Mouse (Mus musculus) heart, embryonic 11.5 days (tissue): ENCODE results near the gene Tcf20. TPM values are rescaled to one million over a fixed set of nuclear protein-coding genes. Genes with fewer than 3 reads are reported as not detected.
"Not testable (repeated sequence)": the region's sequence is repeated elsewhere in the genome, so short reads cannot be mapped to it uniquely, and the experiment has no call there.

Source experiments
- ATAC-seq: fragments of 200-750 bp; cut with Nextera tagmentation; replicated peaks from 2 replicates; pipeline ENCODE4 v1.8.0; 2017; ENCODE audit warnings: moderate library complexity; ENCODE audit not compliant: insufficient number of reproducible peaks, low FRiP score, low TSS enrichment
- H3K27ac ChIP-seq: fragments of 300-500 bp; sonication (generic); 2 replicates; pipeline ENCODE4 v1.5.1; 2014; ENCODE audit warnings: mild to moderate bottlenecking, low read depth, low read length
- H3K27me3 ChIP-seq: fragments of 300-500 bp; sonication (generic); 2 replicates; pipeline ENCODE4 v1.6.1; 2014; ENCODE audit warnings: mild to moderate bottlenecking, low read length, mixed read lengths; ENCODE audit not compliant: control insufficient read depth, insufficient read depth
- H3K36me3 ChIP-seq: fragments of 300-500 bp; sonication (generic); 2 replicates; pipeline ENCODE4 v1.6.1; 2014; ENCODE audit warnings: mild to moderate bottlenecking, low read length, moderate library complexity, mixed read lengths; ENCODE audit not compliant: control insufficient read depth, insufficient read depth
- H3K4me1 ChIP-seq: fragments of 300-500 bp; sonication (generic); 2 replicates; pipeline ENCODE4 v1.6.1; 2014; ENCODE audit warnings: low read length; ENCODE audit not compliant: control insufficient read depth, insufficient read depth
- H3K4me2 ChIP-seq: fragments of 300-500 bp; sonication (generic); 2 replicates; pipeline ENCODE4 v1.6.1; 2014; ENCODE audit warnings: mild to moderate bottlenecking, moderate library complexity
- H3K4me3 ChIP-seq: fragments of 300-500 bp; sonication (generic); 2 replicates; pipeline ENCODE4 v1.5.1; 2014; ENCODE audit warnings: low read depth, low read length
- H3K9ac ChIP-seq: fragments of 300-500 bp; sonication (generic); 2 replicates; pipeline ENCODE4 v1.6.1; 2014; ENCODE audit warnings: mild to moderate bottlenecking, low read depth, low read length, moderate library complexity
- H3K9me3 ChIP-seq: fragments of 300-500 bp; sonication (generic); replicated peaks from 2 replicates; pipeline ENCODE4 v1.6.1; 2016; ENCODE audit warnings: low read length; ENCODE audit not compliant: control insufficient read depth
- WGBS: fragments of 180-500 bp; shearing (Covaris S2); extraction: QIAGEN DNeasy Blood & Tissue Kit; methylation state at CpG from one replicate; pipeline ENCODE4 v1.1.7; 2014; ENCODE audit not compliant: insufficient replicate concordance; 5-methylcytosine and 5-hydroxymethylcytosine counted together
- polyA plus RNA-seq: library from polyadenylated mRNA; unstranded; fragments of >200 nt; fragmentation: Nextera tagmentation; extraction: Ambion mirVana; gene quantifications from 2 replicates; pipeline ENCODE4 v1.2.1, GENCODE M21; 2014

Gene Tcf20
- polyA plus RNA-seq, 1 experiment from 2014 or later = 6.7 TPM

DNA sequence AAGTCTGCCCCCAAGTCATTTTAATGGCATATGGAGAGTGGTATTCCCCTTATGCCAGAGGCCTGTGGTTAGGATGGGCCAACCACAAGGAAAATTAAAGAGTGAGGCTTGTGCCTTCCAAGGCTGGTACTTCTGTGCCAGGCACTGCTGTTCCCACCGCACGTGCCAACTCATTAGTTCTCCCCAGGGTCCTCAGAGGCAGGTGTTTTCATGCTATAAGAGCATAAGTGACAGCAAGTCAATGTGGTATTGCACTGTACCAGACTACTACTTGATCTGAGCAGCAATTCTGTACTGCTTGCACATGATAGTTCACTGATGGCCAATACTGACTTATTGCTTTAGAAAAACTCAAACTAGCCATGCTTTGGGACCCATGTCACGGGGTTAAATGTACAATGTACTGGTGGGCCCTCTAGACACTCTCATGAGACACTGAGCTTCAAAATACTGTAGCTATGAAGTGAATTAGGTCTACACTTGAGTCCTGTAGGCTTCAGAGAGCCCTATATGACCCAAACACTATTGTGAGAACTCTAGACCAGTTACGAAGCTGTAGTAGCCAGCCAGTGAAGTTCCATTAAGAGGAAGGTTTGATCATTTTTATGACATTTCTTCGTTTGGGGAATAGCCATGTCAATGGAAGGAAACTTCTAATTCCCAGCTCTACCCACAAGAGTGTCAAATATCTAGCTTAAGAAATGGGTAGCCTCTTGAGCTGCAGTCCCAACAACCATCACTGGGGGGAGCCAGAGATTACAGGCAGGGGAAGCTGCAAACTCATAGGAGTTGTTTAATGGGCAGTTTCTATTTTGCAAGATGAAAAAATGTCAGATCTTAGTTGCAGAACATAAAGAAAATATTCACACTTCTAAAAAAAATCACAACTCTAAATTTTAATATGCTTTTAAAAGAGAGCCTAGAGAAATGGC is 182.7 kb downstream of the Tcf20 start:
- H3K9me3 ChIP-seq = no peaks in the 10 kb centered on the region
- no peaks in the 10 kb centered on the region for H3K36me3 ChIP-seq
- H3K27me3 ChIP-seq = no peaks in the 10 kb centered on the region
- H3K4me1 ChIP-seq = no peaks in the 10 kb centered on the region
- no peak overlapping the region for H3K9ac ChIP-seq
- no peak overlapping the region for H3K27ac ChIP-seq
- H3K4me3 ChIP-seq = no peak overlapping the region
- no peak overlapping the region for H3K4me2 ChIP-seq
- ATAC-seq = no peak
- 74% methylated on average over 5 of the region's 5 CpGs for WGBS

DNA sequence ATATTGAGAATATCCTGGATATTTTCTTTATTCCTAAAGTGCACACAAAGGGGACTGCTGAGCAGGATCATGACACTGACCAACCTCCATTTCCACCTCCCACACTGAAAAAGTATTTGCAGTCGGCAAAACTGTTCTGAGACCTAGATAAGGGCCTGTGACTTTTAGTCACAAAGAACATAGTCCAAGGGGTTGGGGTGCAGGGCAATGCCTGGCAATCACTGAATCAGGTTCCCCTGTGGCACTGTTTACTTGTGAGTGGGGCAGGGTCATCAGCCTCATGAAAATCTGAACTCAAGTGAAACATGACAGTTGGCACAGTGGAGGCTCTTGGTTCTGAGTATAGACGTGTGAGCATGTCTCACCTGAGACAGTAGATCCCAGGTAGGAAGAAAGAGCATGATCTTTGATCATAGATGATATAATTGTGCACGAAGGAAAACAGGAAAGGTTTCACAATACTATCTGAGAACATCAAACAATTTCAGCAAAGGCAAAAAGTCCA is 191.7 kb downstream of the Tcf20 start:
- Histone ChIP-seq H3K36me3 (no peaks in the 10 kb centered on the region), H3K27ac (no peak overlapping the region), H3K27me3 (no peaks in the 10 kb centered on the region), H3K4me1 (no peaks in the 10 kb centered on the region), H3K4me3 (no peak overlapping the region), H3K9me3 (no peaks in the 10 kb centered on the region), H3K4me2 (no peak overlapping the region), H3K9ac (no peak overlapping the region)
- WGBS = 64% methylated on average over 3 of the region's 3 CpGs
- ATAC-seq = no peak

DNA sequence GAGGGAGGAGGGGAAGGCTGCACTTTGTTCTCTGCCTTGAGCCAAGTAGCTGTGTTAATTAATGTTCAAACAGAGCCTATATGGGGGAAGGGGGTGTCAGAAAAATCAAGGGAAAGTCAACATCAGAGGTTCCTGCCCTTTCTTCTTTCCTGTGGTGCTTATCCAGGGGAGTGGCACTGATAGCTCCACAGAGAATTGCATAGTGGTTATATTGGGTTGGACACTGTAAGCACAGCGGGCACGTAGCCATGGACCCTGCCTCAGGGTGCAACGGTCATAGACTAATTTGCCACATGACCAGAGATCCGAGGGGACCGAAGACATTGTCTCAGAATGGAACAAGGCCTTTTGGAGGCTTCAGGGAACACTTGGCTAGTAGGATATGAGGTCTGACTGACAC is 193.4 kb downstream of the Tcf20 start, which contains the start of gene Cyp2d26:
Gene Cyp2d26, minus strand, starts transcription at position 18 of the 400 bp plus-strand sequence.
- ATAC-seq = no peak
- 84% methylated on average over 5 of the region's 5 CpGs for WGBS
- H3K36me3 ChIP-seq = no peaks in the 10 kb centered on the region
- H3K4me3 ChIP-seq = no peak within 1 kb of the TSS
- H3K9ac ChIP-seq = no peak within 1 kb of the TSS
- H3K4me1 ChIP-seq = no peaks in the 10 kb centered on the region
- no peak within 1 kb of the TSS for H3K4me2 ChIP-seq
- no peaks in the 10 kb centered on the region for H3K9me3 ChIP-seq
- H3K27ac ChIP-seq = no peak within 1 kb of the TSS
- no peaks in the 10 kb centered on the region for H3K27me3 ChIP-seq

DNA sequence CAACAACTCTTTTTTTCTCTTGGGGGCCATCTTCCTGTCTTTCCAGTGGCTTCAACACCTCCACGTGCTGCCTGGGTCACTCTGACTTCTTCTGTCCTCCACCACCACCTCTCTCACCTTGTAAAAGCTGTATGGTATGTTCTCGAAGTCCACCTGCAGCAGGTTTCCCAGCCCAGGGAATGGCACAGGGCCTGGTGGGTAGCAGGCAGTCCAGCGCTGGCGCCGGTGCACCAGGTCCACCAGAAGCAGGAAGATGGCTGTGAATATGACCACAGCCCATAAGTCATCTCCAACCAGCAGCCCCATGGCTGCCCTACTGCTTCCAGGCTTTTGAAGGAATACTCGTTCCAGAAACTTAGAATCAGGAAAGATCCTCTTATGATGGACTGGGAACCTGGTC is 193.8 kb downstream of the Tcf20 start:
- Histone ChIP-seq H3K4me3 (no peak overlapping the region), H3K9ac (no peak overlapping the region), H3K4me1 (no peaks in the 10 kb centered on the region), H3K4me2 (no peak overlapping the region), H3K9me3 (no peaks in the 10 kb centered on the region), H3K36me3 (no peaks in the 10 kb centered on the region), H3K27ac (no peak overlapping the region), H3K27me3 (no peaks in the 10 kb centered on the region)
- WGBS = 83% methylated on average over 6 of the region's 6 CpGs
- ATAC-seq = no peak

DNA sequence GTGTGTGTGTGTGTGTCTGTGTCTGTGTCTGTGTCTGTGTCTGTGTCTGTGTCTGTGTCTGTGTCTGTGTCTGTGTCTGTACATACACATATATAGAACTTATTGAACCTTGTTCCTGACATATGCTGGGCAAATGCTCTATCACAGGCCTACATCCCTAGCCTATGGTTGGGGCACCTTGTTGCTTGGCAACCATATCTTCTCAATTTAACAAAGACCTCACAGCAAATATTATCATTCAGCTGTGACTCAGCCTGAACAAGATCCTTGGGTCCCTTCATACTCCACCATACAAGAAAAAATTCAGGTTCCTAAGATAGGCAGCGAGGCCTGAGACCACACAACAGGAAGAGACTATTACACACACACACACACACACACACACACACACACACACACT is 194.2 kb downstream of the Tcf20 start:
- Histone ChIP-seq H3K9ac (no peak overlapping the region), H3K36me3 (no peaks in the 10 kb centered on the region), H3K9me3 (no peaks in the 10 kb centered on the region), H3K27ac (no peak overlapping the region), H3K4me1 (no peaks in the 10 kb centered on the region), H3K4me2 (no peak overlapping the region), H3K27me3 (no peaks in the 10 kb centered on the region), H3K4me3 (no peak overlapping the region)
- no peak for ATAC-seq
- WGBS = 67% methylated on average over 1 of the region's 1 CpGs

DNA sequence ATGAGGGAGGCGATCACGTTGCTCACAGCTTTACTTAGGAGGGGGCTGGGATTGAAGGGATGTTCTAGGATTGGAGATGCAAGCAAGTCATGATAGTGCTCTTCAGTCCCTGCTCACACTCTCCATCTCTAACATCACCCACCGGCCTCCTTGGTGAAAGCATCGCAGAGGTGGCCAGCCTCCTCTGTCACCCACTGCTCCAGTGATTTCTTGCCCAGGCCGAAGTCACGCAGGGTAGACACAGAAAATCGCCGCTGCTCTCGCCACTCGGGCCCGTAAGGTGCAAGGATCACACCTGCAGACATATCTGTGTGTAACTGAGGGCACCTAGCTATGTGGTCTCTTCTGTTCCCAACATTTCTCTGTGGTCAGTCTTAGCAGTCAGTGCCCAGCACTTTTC is 195.1 kb downstream of the Tcf20 start:
- no peaks in the 10 kb centered on the region for H3K4me1 ChIP-seq
- H3K9me3 ChIP-seq = no peaks in the 10 kb centered on the region
- no peak overlapping the region for H3K27ac ChIP-seq
- H3K36me3 ChIP-seq = no peaks in the 10 kb centered on the region
- ATAC-seq = no peak
- WGBS = 89% methylated on average over 11 of the region's 11 CpGs
- H3K9ac ChIP-seq = no peak overlapping the region
- no peak overlapping the region for H3K4me2 ChIP-seq
- no peaks in the 10 kb centered on the region for H3K27me3 ChIP-seq
- H3K4me3 ChIP-seq = no peak overlapping the region

DNA sequence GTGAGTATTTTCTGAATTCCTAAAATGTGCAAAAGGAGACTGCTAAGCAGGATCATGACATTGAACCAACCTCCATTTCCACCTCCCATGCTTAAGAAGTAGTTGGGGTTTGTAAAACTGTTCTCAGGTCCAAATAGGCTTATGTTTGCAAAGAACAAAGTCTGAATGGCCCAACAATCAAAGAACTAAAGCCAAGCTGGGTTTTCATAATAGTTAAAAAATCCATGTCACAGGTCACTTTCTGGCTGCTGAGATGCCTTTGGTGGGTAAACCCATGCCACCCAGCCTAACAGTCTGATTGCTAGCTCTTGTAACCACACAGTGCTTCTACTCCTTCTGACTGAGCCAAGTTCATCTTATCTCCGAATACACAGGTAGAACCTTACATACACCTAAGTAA is 203.1 kb downstream of the Tcf20 start:
- ATAC-seq = no peak
- H3K27ac ChIP-seq = no peak overlapping the region
- no peak overlapping the region for H3K4me2 ChIP-seq
- H3K4me1 ChIP-seq = no peaks in the 10 kb centered on the region
- H3K27me3 ChIP-seq = no peaks in the 10 kb centered on the region
- H3K36me3 ChIP-seq = no peaks in the 10 kb centered on the region
- whole genome bisulfite sequencing = 81% methylated on average over 1 of the region's 1 CpGs
- no peak overlapping the region for H3K4me3 ChIP-seq
- no peak overlapping the region for H3K9ac ChIP-seq
- H3K9me3 ChIP-seq = no peaks in the 10 kb centered on the region

DNA sequence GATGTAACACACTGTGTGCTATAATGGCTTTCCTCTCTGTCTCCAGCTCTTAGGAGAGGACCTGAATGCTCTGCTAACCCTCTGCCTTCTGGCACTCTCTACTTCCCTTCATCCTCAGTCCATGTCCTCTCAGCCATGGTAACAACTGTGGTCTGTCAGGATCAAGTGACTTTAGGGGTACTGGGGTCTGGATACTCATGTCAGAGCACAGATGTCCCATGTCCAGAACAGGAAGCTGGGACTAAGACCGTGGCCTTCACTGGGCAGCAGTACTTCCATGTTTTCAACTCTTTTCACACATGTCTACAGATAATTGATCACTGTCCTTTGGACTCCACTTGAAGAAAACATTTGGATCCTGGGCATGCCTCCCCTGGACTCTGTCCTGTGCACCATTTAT is 203.9 kb downstream of the Tcf20 start:
- WGBS = 60% methylated on average over 1 of the region's 1 CpGs
- H3K36me3 ChIP-seq = no peaks in the 10 kb centered on the region

DNA sequence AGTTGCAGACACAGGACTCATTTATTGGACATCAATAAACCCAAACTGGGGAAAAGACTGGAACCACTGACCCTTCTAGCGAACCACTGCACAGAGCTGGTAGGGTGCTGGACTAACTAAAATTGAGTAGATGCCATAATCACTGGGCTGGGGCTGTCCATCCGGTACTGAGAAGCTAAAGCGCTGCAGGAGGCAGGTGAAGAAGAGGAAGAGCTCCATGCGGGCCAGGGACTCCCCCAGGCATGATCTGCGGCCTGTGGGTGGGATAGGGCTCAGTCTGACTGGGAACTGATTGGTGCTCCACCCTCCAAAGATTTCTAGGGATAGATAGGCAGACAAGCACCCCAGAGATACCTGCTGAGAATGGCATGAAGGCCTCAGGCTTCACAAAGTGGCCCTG is 209.8 kb downstream of the Tcf20 start:
- H3K9me3 ChIP-seq, H3K27ac ChIP-seq, H3K4me1 ChIP-seq, H3K27me3 ChIP-seq, H3K9ac ChIP-seq, H3K36me3 ChIP-seq, ATAC-seq, H3K4me3 ChIP-seq, H3K4me2 ChIP-seq: not testable (repeated sequence)
- 79% methylated on average over 5 of the region's 5 CpGs for WGBS

More for the DNA sequence above, 203.9 kb downstream of the Tcf20 start:
- H3K27me3 ChIP-seq = no peaks in the 10 kb centered on the region
- no peaks in the 10 kb centered on the region for H3K9me3 ChIP-seq
- H3K27ac ChIP-seq = no peak overlapping the region
- no peak overlapping the region for H3K9ac ChIP-seq
- H3K4me1 ChIP-seq = no peaks in the 10 kb centered on the region
- H3K4me3 ChIP-seq = no peak overlapping the region
- no peak overlapping the region for H3K4me2 ChIP-seq
- no peak for ATAC-seq
